Mouse (Mus musculus) brain, embryonic 14.5 days (tissue): ENCODE measurements around the gene Naaladl2.

Source experiments
- CTCF ChIP-seq: fragments of 200-500 bp; IDR thresholded peaks from 2 replicates; pipeline ENCODE4 v1.5.1; 2012; ENCODE audit warnings: inconsistent platforms, mild to moderate bottlenecking, moderate library complexity, borderline replicate concordance; ENCODE audit not compliant: insufficient read depth, insufficient read length; ENCODE audit errors: extremely low read depth
- POLR2A ChIP-seq: fragments of 200-500 bp; IDR thresholded peaks from 2 replicates; pipeline ENCODE4 v1.6.1; 2012; ENCODE audit warnings: mild to moderate bottlenecking, inconsistent platforms, borderline replicate concordance; ENCODE audit not compliant: poor library complexity, insufficient read depth, insufficient read length, severe bottlenecking; ENCODE audit errors: extremely low read depth

- TF ChIP-seq POLR2A, result no peak
- TF ChIP-seq CTCF, result no peak
These were observed 977.5 kb downstream of the Naaladl2 start for GRCm38 (mm10) chr3:24166531-24166930.
